Mouse (Mus musculus) myocyte (in vitro differentiated cells): ENCODE results near the gene Atp11b.

Source experiments
- E2F4 ChIP-seq: IDR thresholded peaks from one replicate; pipeline ENCODE4 v1.6.1; 2011; ENCODE audit warnings: mild to moderate bottlenecking, control low read depth, moderate library complexity; ENCODE audit not compliant: insufficient read depth
- MAX ChIP-seq: IDR thresholded peaks from one replicate; pipeline ENCODE4 v1.6.1; 2011; ENCODE audit warnings: low read depth, mild to moderate bottlenecking, control low read depth
- MYOG ChIP-seq, 3 experiments: IDR thresholded peaks; one replicate each; pipeline ENCODE4 v1.6.1; 2011; ENCODE audit warnings: control low read depth in 2 of 3, low read depth in 2 of 3, mild to moderate bottlenecking in 2 of 3; ENCODE audit not compliant: insufficient read length in 2 of 3, control insufficient read depth in 1 of 3, insufficient read depth in 1 of 3
- POLR2A ChIP-seq: IDR thresholded peaks from one replicate; pipeline ENCODE4 v1.6.1; 2011; ENCODE audit warnings: low read depth, mild to moderate bottlenecking, control low read depth, moderate library complexity; ENCODE audit not compliant: insufficient read length
- POLR2AphosphoS2 ChIP-seq: IDR thresholded peaks from one replicate; pipeline ENCODE4 v1.6.1; 2011; ENCODE audit warnings: low read depth, control low read depth; ENCODE audit not compliant: insufficient read length
- SRF ChIP-seq: IDR thresholded peaks from one replicate; pipeline ENCODE4 v1.6.1; 2011; ENCODE audit warnings: low read depth; ENCODE audit not compliant: control insufficient read depth, insufficient read length
- TCF12 ChIP-seq: IDR thresholded peaks from one replicate; pipeline ENCODE4 v1.6.1; 2011; ENCODE audit warnings: mild to moderate bottlenecking, control low read depth; ENCODE audit not compliant: poor library complexity, insufficient read depth, severe bottlenecking

GRCm38 (mm10) chr3:35720801-35721200, 33.1 kb upstream of the Atp11b start:
- no peak for TF ChIP-seq MYOG (IDR thresholded peaks at IDR 0.05; ENCODE audit: control insufficient read depth in 1 of 3, insufficient read depth in 1 of 3, insufficient read length in 2 of 3, low read depth in 2 of 3)
- TF ChIP-seq MAX: no peak
- no peak for TF ChIP-seq E2F4
- TF ChIP-seq POLR2AphosphoS2: no peak
- no peak for TF ChIP-seq SRF
- TF ChIP-seq POLR2A: no peak
- TF ChIP-seq TCF12: no peak
